32 mouse cellular contexts compared by ENCODE assay signal in the genomic region with DNA sequence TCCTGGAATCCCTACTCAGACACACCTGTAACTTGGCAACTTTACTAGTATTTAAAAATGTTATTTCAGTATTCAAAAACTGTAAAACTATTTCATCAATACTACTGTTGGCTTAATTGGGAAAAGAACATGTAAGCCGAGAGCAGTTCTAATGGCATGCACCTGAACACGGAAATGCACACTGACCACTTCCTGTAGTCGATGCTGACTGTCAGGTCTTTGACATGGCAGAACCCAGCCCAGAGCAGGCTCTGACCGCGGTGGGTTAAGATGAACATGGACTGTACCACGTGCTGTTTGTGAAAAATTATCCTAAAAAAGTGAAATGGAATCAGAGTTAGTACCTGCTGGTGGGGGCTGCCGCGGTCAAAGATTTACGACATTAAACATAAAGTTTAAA. TPM values are rescaled to one million over a fixed set of nuclear protein-coding genes. Genes with fewer than 3 reads are reported as not detected.
"Had no signal": no experiment of that assay in that cellular context is flagged by ENCODE, and none has a peak within 500 bp of the region (broad histone marks: within the 10 kb centered on the region; RNA-seq: fewer than 3 reads in every experiment).

No protein-coding gene starts in this region.

RNA-seq across cellular contexts. Expression of a gene that starts 16.5 kb away (rescaled TPM):
- total RNA-seq: gastrocnemius, adult 2 months; gastrocnemius, postnatal 10 days; gastrocnemius, postnatal 25 days; gastrocnemius, postnatal 4 days; heart, adult 2 months; heart, postnatal 14 days; heart, postnatal 36 days; layer of hippocampus, adult 2 months; layer of hippocampus, postnatal 10 days; layer of hippocampus, postnatal 25 days; left cerebral cortex, adult 2 months; left cerebral cortex, postnatal 14 days; left cerebral cortex, postnatal 36 days; liver, adult 2 months had no signal
- polyA plus RNA-seq: frontal cortex, adult 2 months; heart, adult 2 months; heart, embryonic 11.5 days; heart, embryonic 13.5 days; heart, embryonic 15.5 days; heart, postnatal 0 days; hindbrain, embryonic 10.5 days; hindbrain, embryonic 12.5 days; hindbrain, embryonic 14.5 days; hindbrain, embryonic 16.5 days; intestine, embryonic 15.5 days; intestine, postnatal 0 days; kidney, embryonic 14.5 days; kidney, embryonic 16.5 days; limb, embryonic 10.5 days; limb, embryonic 12.5 days; limb, embryonic 15.5 days; liver, adult 2 months; liver, embryonic 12.5 days; liver, embryonic 14.5 days had no signal

RNA-seq across cellular contexts. Expression of a gene that starts 39.6 kb away (rescaled TPM):
- total RNA-seq: gastrocnemius, adult 2 months; gastrocnemius, postnatal 10 days; gastrocnemius, postnatal 25 days; gastrocnemius, postnatal 4 days; heart, adult 2 months; heart, postnatal 14 days; heart, postnatal 36 days; layer of hippocampus, adult 2 months; layer of hippocampus, postnatal 10 days; layer of hippocampus, postnatal 25 days; left cerebral cortex, adult 2 months; left cerebral cortex, postnatal 14 days; left cerebral cortex, postnatal 36 days; liver, adult 2 months had no signal
- polyA plus RNA-seq: frontal cortex, adult 2 months; heart, adult 2 months; heart, embryonic 11.5 days; heart, embryonic 13.5 days; heart, embryonic 15.5 days; heart, postnatal 0 days; hindbrain, embryonic 10.5 days; hindbrain, embryonic 12.5 days; hindbrain, embryonic 14.5 days; hindbrain, embryonic 16.5 days; intestine, embryonic 15.5 days; intestine, postnatal 0 days; kidney, embryonic 14.5 days; kidney, embryonic 16.5 days; limb, embryonic 10.5 days; limb, embryonic 12.5 days; limb, embryonic 15.5 days; liver, adult 2 months; liver, embryonic 12.5 days; liver, embryonic 14.5 days had no signal

RNA-seq across cellular contexts. Expression of a gene that starts 41.1 kb away (rescaled TPM):
- total RNA-seq: gastrocnemius, postnatal 25 days had no signal
